Mouse (Mus musculus): ENCODE data around the gene Gm12185.
A peak's percentile ranks its signal among the peaks of the same experiment; 100 is the strongest.

The Gm12185 gene

GRCm38 (mm10) chr11:48862784-48863319, 129.2 kb downstream of the Gm12185 start:
- no peak for TF ChIP-seq CTCF (conservative IDR thresholded peaks at IDR 0.05; ENCODE audit: low read length)
- TF ChIP-seq NANOG (IDR thresholded peaks at IDR 0.05; ENCODE audit: borderline replicate concordance, low read length), result no peak
- no peak for TF ChIP-seq POU5F1 (IDR thresholded peaks at IDR 0.05; ENCODE audit: borderline replicate concordance, low read length)
- Histone ChIP-seq H3K27me3 (ENCODE audit: insufficient read depth, low read length) (peaks cover 11% of the 10 kb centered on the region), H3K9me3 (ENCODE audit: low read length) (no peaks in the 10 kb centered on the region), H3K36me3 (ENCODE audit: insufficient read depth, low read length) (no peaks in the 10 kb centered on the region), H3K4me3 (replicated peaks; ENCODE audit: low read length) (no peak overlapping the region), H3K4me1 (replicated peaks; ENCODE audit: low read depth, low read length) (peaks cover 11% of the 10 kb centered on the region)

DNA sequence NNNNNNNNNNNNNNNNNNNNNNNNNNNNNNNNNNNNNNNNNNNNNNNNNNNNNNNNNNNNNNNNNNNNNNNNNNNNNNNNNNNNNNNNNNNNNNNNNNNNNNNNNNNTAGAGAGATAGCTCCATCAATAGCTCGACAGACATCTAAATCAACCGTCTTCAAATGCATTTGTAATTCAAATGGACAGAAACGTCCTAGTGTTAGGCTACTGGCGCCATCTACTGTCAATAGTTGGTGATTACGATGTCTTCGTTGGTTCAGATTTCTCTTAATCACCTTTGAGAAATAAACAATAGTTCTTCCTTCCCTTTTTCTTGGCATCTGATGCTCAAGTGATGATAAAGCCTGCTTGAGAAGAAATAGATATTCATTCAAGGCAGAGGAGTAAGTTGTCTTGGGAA, 133.0 kb downstream of the Gm12185 start:
- H3K36me3 ChIP-seq (ENCODE audit: insufficient read depth, low read length), result no peaks in the 10 kb centered on the region
- peaks cover 34% of the 10 kb centered on the region for H3K4me1 ChIP-seq (replicated peaks; ENCODE audit: low read depth, low read length)
- TF ChIP-seq POU5F1 (IDR thresholded peaks at IDR 0.05; ENCODE audit: borderline replicate concordance, low read length) (no peak), CTCF (conservative IDR thresholded peaks at IDR 0.05; ENCODE audit: low read length) (peak; percentile 70), NANOG (IDR thresholded peaks at IDR 0.05; ENCODE audit: borderline replicate concordance, low read length) (no peak)

More for the DNA sequence above, 133.0 kb downstream of the Gm12185 start:
- H3K9me3 ChIP-seq (ENCODE audit: low read length), result no peaks in the 10 kb centered on the region
- H3K27me3 ChIP-seq (ENCODE audit: insufficient read depth, low read length), result peaks cover 27% of the 10 kb centered on the region
- peak overlapping the region; percentile 90; the same call in 1 of the 2 replicates for H3K4me3 ChIP-seq (replicated peaks; ENCODE audit: low read length)
